Mouse (Mus musculus) midbrain, embryonic 15.5 days (tissue): ENCODE results near the gene Crygb. TPM values are rescaled to one million over a fixed set of nuclear protein-coding genes. Genes with fewer than 3 reads are reported as not detected.

ENCODE experiments used
- ATAC-seq: fragments of 200-750 bp; cut with Nextera tagmentation; replicated peaks from 2 replicates; pipeline ENCODE4 v1.8.0; 2017; ENCODE audit warnings: moderate TSS enrichment
- H3K27ac ChIP-seq: fragments of 300-500 bp; sonication (generic); 2 replicates; pipeline ENCODE4 v1.5.1; 2015; ENCODE audit warnings: mild to moderate bottlenecking, inconsistent platforms
- H3K27me3 ChIP-seq: fragments of 300-500 bp; sonication (generic); replicated peaks from 2 replicates; pipeline ENCODE4 v1.6.1; 2015; ENCODE audit warnings: inconsistent platforms
- H3K36me3 ChIP-seq: fragments of 300-500 bp; sonication (generic); replicated peaks from 2 replicates; pipeline ENCODE4 v1.6.1; 2015; ENCODE audit warnings: inconsistent platforms
- H3K4me1 ChIP-seq: fragments of 300-500 bp; sonication (generic); 2 replicates; pipeline ENCODE4 v1.6.1; 2015; ENCODE audit warnings: inconsistent platforms
- H3K4me2 ChIP-seq: fragments of 300-500 bp; sonication (generic); 2 replicates; pipeline ENCODE4 v1.6.1; 2015; ENCODE audit warnings: inconsistent platforms, mild to moderate bottlenecking, moderate library complexity
- H3K4me3 ChIP-seq: fragments of 300-500 bp; sonication (generic); 2 replicates; pipeline ENCODE4 v1.5.1; 2015; ENCODE audit warnings: mild to moderate bottlenecking, inconsistent platforms
- H3K9ac ChIP-seq: fragments of 300-500 bp; sonication (generic); 2 replicates; pipeline ENCODE4 v1.6.1; 2015; ENCODE audit warnings: mild to moderate bottlenecking, inconsistent platforms
- H3K9me3 ChIP-seq: fragments of 300-500 bp; sonication (generic); 2 replicates; pipeline ENCODE4 v1.6.1; 2016; ENCODE audit warnings: inconsistent platforms
- WGBS: fragments of 180-500 bp; shearing (Covaris S2); methylation state at CpG from one replicate; pipeline ENCODE4 v1.1.7; 2015; ENCODE audit warnings: mixed read lengths; 5-methylcytosine and 5-hydroxymethylcytosine counted together
- polyA plus RNA-seq: library from polyadenylated mRNA; unstranded; fragments of >200 nt; fragmentation: Nextera tagmentation; extraction: Ambion mirVana; gene quantifications from 2 replicates; pipeline ENCODE4 v1.2.1, GENCODE M21; 2015

Gene Crygb
- not detected in 2 replicates for polyA plus RNA-seq

DNA sequence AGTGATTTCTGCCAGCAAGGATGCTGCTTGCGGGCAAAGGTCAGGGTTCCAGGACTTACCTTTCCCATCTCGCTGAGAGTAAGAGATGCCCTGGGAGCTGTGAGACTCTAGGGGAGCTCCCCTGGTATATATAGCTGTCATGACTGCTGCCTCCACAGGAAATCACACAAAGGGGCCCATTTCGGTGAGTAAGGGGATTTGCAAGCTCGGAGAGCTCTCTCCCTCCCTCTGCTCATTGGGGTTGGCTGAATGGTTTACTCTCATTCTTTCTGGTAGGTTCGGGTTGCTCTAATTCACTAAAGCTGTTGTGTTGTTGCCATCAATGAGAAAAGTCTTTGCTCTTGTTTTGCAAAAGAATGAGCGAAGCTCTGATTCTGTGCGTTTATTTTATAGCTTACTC is at the start of gene Crygb:
Crygb (minus strand) TSS at position 101 of the 400 bp plus-strand sequence.
- H3K36me3 ChIP-seq: no peaks in the 10 kb centered on the region
- H3K9me3 ChIP-seq: no peaks in the 10 kb centered on the region
- H3K4me3 ChIP-seq: no peak within 1 kb of the TSS
- WGBS: 25% methylated on average over 7 of the region's 7 CpGs
- no peak within 1 kb of the TSS; the same call in 1 of the 2 replicates for H3K4me2 ChIP-seq
- H3K4me1 ChIP-seq: no peaks in the 10 kb centered on the region
- no peak within 1 kb of the TSS for H3K27ac ChIP-seq
- no peak within 1 kb of the TSS for H3K9ac ChIP-seq
- no peaks in the 10 kb centered on the region for H3K27me3 ChIP-seq
- ATAC-seq: no peak

DNA sequence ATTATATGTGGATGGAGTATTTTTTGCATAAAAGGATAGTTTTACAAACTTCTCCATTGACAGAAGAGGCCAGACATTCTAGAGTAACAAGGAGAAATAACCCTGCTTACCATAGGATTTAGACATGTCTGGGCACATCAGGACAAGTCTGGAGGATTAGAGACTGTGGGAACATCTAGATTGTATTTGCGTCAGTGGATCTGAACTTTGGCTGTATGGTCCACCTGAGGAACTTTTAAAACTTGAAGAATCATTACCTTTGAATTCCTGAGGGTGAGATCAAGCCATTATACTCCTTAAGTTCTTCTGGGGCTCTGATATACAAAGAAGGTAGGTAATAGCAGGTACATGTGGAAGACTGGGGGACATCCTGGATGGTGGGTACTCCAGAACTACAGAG is 49.6 kb upstream of the Crygb start:
- no peaks in the 10 kb centered on the region for H3K36me3 ChIP-seq
- H3K9me3 ChIP-seq: no peaks in the 10 kb centered on the region
- 92% methylated on average over 1 of the region's 1 CpGs for WGBS
- no peak overlapping the region for H3K4me3 ChIP-seq
- H3K27ac ChIP-seq: no peak overlapping the region
- no peaks in the 10 kb centered on the region for H3K27me3 ChIP-seq
- no peaks in the 10 kb centered on the region for H3K4me1 ChIP-seq
- H3K9ac ChIP-seq: no peak overlapping the region
- H3K4me2 ChIP-seq: no peak overlapping the region
- no peak for ATAC-seq

DNA sequence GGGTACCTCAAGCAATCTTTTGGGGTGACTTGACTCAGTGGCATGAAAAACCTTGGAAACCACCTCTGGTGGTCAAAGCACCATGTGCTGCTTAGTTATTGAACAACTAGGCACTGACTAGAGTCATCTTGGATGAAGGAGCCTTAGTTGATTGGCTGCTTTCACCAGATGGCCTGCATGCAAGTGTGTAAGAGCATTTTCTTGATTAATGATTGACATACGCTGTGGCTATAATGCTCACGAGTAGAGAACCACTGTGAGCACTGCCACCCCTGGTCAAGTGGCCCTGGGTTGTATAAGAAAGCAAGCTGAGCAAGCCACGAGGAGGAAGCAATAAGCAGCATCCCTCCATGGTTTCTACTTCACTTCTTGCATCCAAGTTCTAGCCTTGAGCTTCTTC is 48.1 kb upstream of the Crygb start:
- H3K4me3 ChIP-seq: no peak overlapping the region
- no peaks in the 10 kb centered on the region for H3K36me3 ChIP-seq
- no peaks in the 10 kb centered on the region for H3K4me1 ChIP-seq
- no peak for ATAC-seq
- H3K9ac ChIP-seq: no peak overlapping the region
- no peak overlapping the region for H3K27ac ChIP-seq
- no peaks in the 10 kb centered on the region for H3K9me3 ChIP-seq
- no peak overlapping the region for H3K4me2 ChIP-seq
- 82% methylated on average over 3 of the region's 3 CpGs for WGBS
- H3K27me3 ChIP-seq: no peaks in the 10 kb centered on the region

DNA sequence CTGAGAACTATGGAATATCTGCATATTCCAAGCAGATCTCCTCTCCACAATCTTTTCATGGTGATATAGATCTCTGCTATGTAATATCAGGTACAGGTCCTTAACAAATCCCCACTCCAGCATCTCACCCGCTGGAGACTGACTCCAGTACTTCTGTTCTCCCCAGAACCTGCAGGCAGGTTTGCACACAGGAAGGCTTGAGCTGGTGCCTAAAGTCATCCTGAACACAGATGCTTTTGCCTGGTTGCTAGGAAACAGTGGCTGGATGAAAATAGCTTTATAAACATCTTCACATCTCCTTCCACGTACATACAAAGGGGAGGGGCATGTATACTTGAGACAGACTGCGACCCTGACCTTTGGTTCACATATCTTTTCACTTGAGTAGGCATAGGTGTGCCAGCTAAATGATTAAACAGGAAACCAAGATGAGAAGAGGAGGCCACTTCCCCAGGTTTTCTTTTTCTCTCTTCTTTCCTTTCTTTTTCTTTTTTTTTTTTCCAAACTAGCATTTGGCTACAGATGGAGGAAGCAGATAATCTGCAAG is 47.6 kb upstream of the Crygb start:
- H3K27ac ChIP-seq: no peak overlapping the region
- ATAC-seq: no peak
- H3K9me3 ChIP-seq: no peaks in the 10 kb centered on the region
- H3K36me3 ChIP-seq: no peaks in the 10 kb centered on the region
- no peak overlapping the region for H3K4me2 ChIP-seq
- H3K4me3 ChIP-seq: no peak overlapping the region
- 75% methylated on average over 3 of the region's 3 CpGs for WGBS
- H3K27me3 ChIP-seq: no peaks in the 10 kb centered on the region
- H3K9ac ChIP-seq: no peak overlapping the region
- no peaks in the 10 kb centered on the region for H3K4me1 ChIP-seq

DNA sequence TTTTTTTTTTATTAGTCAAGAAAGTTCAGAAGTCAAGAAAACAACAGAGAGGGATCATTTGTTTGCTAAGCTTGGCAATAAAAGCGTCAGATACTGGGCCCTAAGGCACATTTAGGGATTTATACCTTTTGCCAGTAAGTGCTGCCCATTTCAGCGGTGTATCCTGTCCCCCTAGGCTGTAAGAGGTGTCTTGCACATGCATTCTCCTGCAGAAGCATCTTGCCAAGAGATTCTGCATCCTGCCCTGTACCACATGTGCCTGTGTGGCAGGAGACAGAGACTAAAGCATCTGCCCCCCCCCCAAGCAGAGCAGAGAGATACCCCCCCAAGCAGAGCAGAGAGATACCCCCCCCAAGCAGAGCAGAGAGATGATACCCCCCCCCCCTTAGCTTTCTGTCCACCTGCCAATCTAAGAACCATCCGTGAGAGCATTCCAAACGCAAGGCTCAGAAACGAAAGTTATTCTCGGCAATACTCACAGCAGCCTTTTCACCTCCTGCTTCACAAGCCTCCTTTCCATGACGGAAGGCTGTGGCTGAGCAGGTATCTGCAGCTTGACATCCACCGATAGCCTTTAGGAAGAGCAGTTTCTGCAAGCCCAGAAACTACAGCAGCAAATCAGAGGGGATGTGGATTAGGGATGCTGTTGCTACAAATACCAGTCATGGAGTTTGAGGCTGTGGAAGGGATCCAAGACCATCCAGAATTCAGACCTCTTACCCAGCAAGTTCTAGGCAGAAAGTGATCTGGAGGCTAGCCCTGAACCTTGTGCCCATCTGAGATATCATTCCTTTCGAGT is 40.7 kb upstream of the Crygb start, which contains the start of gene D630023F18Rik:
D630023F18Rik (minus strand) TSS at position 641 of the 799 bp plus-strand sequence.
- no peaks in the 10 kb centered on the region for H3K27me3 ChIP-seq
- peak within 1 kb of the TSS; percentile 36 for H3K4me3 ChIP-seq
- H3K36me3 ChIP-seq: no peaks in the 10 kb centered on the region
- peak within 1 kb of the TSS; percentile 51 for H3K4me2 ChIP-seq
- H3K9ac ChIP-seq: no peak within 1 kb of the TSS
- WGBS: 28% methylated on average over 9 of the region's 9 CpGs
- peak; percentile 39; the same call in 1 of the 2 replicates for ATAC-seq
- H3K27ac ChIP-seq: no peak within 1 kb of the TSS
- no peaks in the 10 kb centered on the region for H3K9me3 ChIP-seq
- H3K4me1 ChIP-seq: no peaks in the 10 kb centered on the region

DNA sequence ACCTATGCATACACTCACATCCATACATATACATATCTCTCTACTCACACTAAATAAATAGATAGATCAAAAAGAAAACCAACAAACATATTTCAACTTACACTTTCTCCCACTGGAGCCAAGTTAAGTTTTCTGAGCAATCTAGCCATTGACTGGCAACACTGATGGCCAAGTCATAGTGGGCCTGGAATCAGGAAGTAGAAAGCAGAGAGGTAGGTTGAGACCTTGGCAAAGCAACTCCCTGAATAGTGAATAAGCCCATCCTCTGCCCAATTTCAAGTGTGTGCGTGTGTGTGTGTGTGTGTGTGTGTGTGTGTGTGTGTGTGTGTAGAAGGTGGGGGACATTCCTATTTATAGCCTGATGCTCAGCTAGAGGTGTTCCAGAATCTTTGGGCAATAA is 37.4 kb upstream of the Crygb start, which contains the start of gene Gm28845:
Gm28845 (minus strand) TSS at position 121 of the 400 bp plus-strand sequence.
- Histone ChIP-seq H3K4me1 (no peaks in the 10 kb centered on the region), H3K9ac (no peak within 1 kb of the TSS), H3K9me3 (no peaks in the 10 kb centered on the region), H3K27ac (no peak within 1 kb of the TSS), H3K27me3 (no peaks in the 10 kb centered on the region), H3K36me3 (no peaks in the 10 kb centered on the region), H3K4me2 (no peak within 1 kb of the TSS), H3K4me3 (no peak within 1 kb of the TSS)
- ATAC-seq: no peak
- WGBS: 88% methylated on average over 1 of the region's 1 CpGs

DNA sequence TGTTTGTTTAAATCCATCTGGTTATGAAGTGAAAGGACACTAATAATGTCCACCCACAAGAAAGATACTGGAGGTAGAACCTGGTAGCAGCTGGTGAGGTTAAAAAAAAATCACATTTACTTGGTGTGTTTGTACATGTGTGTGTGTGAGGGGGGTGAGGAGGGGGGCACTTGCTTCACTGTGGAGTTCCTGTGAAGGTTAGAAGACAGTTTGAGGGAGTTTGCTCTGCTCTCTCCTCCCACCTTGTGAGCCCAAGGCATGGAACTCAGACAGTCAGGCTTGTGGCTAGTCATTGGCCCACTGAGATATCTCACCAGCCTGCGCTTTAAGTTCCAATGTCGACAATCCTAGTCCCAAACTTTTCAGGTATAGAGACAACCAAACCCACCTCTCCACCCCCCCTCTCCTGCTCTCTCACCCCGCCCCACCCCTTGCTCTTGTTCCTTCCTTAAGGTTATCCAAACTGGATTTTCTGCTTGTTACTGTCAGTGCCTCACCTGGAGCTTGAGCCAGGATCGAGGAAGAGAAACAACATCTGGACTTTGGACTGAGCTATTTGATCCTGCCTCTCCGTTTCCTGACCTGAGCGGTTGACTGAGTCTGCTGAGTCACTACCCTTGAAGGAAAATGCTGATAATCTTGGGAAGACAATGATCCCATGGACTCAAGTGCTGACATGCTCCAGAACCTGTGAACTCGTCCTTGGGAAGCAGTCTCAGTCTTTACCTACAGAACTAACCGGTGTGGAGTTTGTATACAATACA is 36.2 kb upstream of the Crygb start:
- Histone ChIP-seq H3K36me3 (no peaks in the 10 kb centered on the region), H3K27me3 (no peaks in the 10 kb centered on the region), H3K4me3 (no peak overlapping the region), H3K27ac (no peak overlapping the region), H3K4me1 (no peaks in the 10 kb centered on the region), H3K4me2 (no peak overlapping the region), H3K9me3 (no peaks in the 10 kb centered on the region), H3K9ac (no peak overlapping the region)
- 85% methylated on average over 8 of the region's 8 CpGs for WGBS
- ATAC-seq: no peak

DNA sequence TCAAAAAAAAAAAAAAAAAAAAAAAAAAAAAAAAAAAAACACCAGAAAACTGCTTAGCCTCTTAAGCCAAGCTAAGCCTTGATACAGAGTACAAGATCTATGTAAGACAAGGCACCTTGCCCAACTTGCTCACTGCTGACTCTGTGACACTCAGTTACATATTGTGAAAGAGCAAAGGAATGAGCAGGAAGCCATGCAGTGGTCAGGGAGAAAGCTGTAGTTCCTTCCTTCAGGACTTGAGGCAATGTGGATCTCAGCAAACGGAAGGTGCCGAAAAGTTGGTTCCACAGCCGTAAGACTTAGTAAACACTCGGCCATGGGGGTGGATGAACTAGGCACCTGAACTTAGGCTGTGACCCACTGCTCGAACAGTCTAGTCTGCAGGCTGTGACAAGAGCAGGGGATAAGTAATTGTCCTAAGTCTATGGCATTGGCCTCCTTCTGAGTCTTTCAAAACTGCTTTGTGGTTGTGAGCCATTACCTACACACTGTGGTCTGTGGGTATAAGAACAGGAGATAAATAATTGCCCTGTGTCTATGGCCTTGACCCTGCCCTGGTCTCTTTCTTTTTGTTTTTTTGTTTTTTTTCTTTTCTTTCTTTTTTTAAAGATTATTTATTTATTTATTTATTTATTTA is 31.6 kb upstream of the Crygb start:
- Histone ChIP-seq H3K4me3 (no peak overlapping the region), H3K4me2 (no peak overlapping the region), H3K36me3 (no peaks in the 10 kb centered on the region), H3K27me3 (no peaks in the 10 kb centered on the region), H3K9ac (no peak overlapping the region), H3K4me1 (0 out of 2 replicates have a peak, but pooled peaks cover 2% of the 10 kb centered on the region), H3K9me3 (no peaks in the 10 kb centered on the region), H3K27ac (no peak overlapping the region)
- ATAC-seq: no peak
- 91% methylated on average over 5 of the region's 5 CpGs for WGBS

DNA sequence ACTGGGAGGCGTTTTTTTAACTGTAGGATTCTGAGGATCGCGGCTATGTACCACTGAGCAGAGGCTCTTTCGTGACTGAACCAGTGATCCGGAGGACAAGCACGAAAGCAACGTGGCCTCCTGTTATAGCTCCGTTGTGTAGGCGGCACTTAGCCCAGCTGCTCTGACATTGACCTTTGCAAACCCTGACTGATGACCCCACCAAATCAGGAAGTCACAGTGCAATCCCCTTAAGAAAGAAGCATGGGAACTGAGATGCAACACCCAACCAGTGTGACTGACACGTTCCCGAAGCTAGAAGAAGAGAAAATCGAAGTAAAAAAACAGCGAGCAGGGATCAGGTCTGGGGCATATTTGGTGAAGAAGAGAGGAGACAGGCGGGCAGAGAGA is 30.7 kb upstream of the Crygb start:
- Histone ChIP-seq H3K27me3 (no peaks in the 10 kb centered on the region), H3K9me3 (no peaks in the 10 kb centered on the region), H3K4me1 (0 out of 2 replicates have a peak, but pooled peaks cover 2% of the 10 kb centered on the region), H3K4me2 (peak overlapping the region; percentile 31; the same call in 1 of the 2 replicates), H3K27ac (no peak overlapping the region), H3K4me3 (no peak overlapping the region), H3K36me3 (no peaks in the 10 kb centered on the region), H3K9ac (no peak overlapping the region)
- no peak for ATAC-seq
- WGBS: 53% methylated on average over 14 of the region's 14 CpGs

DNA sequence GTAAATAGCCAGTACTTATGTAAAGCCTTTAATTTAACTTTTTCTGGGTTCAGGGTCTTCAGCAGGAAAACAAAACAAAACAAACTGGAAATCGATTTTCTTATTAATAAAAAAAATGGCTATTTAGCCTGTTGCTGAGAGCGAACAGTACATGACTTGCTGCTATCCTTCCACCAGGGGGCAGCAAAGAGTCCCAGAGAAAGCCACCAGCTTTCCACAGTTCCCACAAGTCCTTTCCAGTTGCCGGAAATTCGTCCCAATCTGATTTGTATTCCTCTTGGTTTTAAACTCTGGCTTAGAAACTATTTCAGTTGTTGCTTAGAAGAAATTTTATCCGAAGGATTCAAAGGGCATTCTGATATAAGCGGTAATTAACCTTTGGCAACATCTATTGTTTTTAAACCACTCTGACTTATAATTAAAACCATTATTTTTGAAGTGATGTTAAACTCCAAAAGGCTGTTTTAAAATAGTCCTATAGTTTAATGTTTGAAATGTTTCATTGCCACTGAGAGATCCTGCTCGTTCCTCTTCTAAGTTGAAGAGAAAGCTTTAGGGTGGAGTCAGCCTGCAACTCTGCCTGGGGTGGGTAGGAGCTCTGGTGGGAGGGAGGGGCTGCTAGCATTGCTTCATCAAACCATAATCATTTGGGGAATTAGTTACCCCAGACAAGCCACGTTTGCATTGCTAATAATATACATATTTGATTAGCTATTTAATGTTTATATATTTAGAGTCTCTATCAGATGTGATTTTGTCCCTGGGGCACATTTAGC is 30.1 kb upstream of the Crygb start:
- ATAC-seq: peak; percentile 81
- 12% methylated on average over 8 of the region's 8 CpGs for WGBS
- no peaks in the 10 kb centered on the region for H3K27me3 ChIP-seq
- H3K4me2 ChIP-seq: peak overlapping the region; percentile 31
- H3K4me3 ChIP-seq: no peak overlapping the region
- H3K36me3 ChIP-seq: no peaks in the 10 kb centered on the region
- H3K9me3 ChIP-seq: no peaks in the 10 kb centered on the region
- no peak overlapping the region for H3K27ac ChIP-seq
- H3K9ac ChIP-seq: no peak overlapping the region
- 0 out of 2 replicates have a peak, but pooled peaks cover 2% of the 10 kb centered on the region for H3K4me1 ChIP-seq

DNA sequence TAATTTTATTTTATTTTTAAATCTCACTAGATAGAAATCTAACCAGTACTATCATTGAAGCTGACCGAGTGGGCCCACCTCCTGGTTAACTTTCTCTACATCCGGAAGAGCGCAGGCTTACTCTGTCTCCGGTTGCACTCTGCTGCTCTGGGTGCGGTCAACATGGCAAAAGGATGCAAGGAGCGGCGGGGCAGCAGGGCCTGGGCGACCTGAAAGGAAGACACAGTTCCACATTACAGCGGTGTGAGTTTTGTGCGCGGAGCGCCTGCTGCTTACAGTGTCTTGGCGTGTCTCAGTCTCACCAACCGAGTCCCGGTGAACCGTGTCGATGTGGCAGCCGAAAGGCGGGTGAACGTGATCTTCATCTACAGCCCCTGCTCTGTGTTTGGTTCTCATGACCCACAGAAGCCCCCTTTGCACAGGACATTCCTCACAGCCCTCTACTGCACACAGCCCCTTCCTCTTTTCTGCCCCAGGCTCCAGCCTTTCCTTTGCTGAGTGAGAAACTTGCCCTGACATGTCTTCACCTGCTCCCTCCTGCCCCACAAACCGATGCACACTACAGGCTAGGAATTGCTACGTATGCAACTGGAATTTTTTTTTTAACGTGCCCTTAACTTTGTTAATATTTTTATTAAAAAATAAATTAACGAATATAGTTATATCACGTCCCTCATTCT is 27.8 kb upstream of the Crygb start:
- Histone ChIP-seq H3K27ac (no peak overlapping the region), H3K9me3 (no peaks in the 10 kb centered on the region), H3K4me2 (no peak overlapping the region), H3K27me3 (no peaks in the 10 kb centered on the region), H3K4me3 (no peak overlapping the region), H3K4me1 (0 out of 2 replicates have a peak, but pooled peaks cover 2% of the 10 kb centered on the region), H3K9ac (no peak overlapping the region), H3K36me3 (no peaks in the 10 kb centered on the region)
- WGBS: 77% methylated on average over 25 of the region's 25 CpGs
- no peak for ATAC-seq
